Mouse (Mus musculus) adipocyte (in vitro differentiated cells): ENCODE results near the gene Hoxd4.

Experiments used
- DNase-seq: peaks from one replicate; pipeline ENCODE4 v3.0.0-alpha.2; 2016; ENCODE audit warnings: low spot score

Hoxd4 gene

DNA sequence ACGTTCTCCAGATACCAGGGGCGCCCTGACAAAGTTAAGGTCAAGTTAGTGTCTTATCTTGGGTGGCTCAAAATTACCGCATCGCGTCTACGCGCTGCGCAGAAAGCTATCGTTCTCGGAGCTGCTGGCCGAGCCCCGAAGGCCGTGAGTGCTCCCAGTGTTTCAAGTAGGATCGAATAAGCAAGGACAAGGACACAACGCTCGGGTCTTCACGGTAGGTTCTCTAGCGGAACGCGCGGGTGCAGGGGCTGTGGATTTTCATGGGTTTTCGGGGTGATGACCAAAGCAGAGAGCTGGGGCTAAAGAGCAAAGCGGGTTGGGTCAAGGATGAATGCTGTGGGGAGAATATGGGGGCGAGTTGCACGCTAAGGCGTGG, 32.1 kb upstream of the Hoxd4 start:
- no peak for DNase-seq

- DNase-seq, result no peak
Measured at GRCm38 (mm10) chr2:74679980-74680379, 31.7 kb upstream of the Hoxd4 start.

DNA sequence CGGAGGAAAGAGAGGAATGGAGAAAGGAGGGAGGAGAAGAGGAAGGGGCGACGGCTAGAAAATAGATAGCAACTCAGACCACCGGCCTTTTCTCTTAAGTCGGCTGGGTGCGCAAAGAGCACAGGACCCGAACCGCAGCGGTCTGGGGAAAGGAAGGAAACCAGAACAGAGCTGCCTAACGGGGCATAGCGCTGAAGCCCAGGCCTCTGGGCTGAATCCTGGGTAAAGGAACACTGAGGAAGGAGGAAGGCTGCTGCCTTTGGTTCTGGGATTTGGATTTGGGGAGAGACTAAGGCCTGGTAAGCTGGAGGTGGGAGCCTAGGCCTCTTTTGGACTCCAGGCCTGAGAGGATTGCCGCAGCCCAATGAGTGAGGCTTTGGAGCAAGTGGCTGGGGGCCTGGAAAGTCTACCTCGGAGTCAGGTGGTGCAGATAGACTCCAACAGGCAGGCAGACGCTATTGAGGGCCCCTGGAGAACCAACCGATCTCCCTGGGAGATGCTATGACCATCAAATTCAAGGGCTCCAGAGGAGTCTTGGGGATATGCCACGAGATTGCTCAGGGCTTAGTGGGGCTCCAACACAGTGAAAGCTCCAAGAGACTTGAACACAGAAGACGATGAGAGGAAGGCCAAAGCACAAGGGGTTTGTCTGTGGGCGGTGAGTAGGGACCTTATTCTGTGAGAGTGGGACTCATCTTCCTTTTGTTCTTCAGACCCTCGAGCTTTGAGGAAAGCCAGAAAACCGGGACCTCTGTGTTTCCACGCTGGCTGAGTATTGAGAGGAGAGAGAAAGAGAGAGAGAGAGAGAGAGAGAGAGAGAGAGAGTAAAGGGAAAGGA, 30.9 kb upstream of the Hoxd4 start:
- no peak for DNase-seq

DNA sequence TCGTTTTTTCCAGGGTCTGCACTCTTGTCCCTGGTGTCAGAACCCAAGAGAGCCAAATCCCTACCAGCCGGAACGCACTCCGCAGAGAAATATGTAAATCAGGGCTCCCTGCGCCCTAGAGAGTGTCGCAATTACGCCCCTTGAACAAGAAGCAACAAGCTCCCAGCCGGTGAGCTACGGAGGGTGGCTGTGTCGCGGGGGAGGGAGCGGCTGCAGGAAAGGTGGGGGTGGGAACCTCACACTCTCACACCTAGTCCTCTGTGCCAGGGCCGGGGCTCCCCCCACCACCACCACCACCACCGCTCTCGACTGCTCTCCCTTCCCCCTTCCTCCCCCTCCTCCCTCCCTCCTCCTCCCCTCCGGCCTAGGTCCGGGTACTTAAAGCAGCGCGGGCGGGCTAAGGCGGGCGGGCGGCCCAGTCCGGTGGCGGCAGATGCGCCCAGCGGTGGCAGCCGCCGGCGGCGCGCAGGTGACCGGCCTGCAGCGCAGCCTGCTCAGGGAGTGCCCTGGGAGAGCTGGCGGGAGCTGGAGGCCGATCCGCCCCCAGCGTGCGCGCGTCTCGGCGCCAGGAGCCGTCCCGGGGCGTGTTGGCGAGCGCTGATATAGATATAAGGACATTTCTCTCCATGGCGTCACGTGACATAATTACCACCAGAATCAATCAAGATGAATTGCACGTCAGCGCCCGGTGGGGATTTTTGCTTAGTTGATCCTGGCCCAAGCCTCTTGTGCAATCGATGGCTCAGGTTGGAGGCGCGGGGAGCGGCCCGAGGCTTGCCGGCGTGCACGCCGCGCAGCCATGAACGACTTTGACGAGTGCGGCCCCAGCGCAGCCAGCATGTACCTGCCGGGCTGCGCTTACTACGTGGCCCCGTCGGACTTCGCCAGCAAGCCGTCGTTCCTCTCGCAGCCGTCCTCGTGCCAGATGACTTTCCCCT, 29.9 kb upstream of the Hoxd4 start:
- no peak for DNase-seq

DNA sequence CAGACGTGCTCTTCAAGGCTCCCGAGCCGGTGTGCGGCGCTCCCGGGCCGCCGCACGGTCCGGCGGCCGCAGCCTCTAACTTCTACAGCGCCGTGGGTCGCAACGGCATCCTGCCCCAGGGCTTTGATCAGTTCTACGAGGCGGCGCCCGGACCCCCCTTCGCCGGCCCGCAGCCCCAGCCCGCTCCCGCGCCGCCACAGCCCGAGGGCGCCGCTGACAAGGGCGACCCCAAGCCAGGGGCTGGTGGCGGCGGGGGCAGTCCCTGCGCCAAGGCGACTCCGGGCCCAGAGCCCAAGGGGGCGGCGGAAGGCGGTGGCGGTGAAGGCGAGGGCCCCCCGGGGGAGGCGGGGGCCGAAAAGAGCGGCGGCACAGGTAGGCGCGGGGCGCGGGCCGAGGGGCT, 28.9 kb upstream of the Hoxd4 start:
- DNase-seq, result no peak

DNA sequence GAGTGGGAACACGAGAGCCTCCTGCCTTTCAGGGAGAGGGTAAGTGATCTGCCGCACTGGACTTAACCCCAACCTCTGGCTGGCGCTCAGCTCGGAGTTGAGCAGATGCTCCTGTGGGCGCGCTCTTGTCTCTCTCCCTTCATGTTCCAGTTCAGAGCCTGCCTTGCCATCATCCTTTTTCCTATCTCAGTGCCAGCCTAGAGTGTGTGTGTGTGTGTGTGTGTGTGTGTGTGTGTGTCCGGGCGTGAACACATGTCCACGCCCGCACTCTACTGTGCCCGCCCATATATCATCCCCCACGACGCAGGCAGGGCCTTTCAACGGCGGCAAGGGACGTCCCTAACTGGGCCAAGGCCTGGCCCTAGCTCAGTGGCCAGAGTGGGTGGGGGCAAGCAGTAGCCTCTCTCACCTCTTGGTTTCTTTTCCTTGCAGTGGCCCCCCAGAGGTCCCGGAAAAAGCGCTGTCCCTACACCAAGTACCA, 28.2 kb upstream of the Hoxd4 start:
- no peak for DNase-seq

- no peak for DNase-seq
Measured at GRCm38 (mm10) chr2:74684106-74684505, 27.6 kb upstream of the Hoxd4 start.

DNA sequence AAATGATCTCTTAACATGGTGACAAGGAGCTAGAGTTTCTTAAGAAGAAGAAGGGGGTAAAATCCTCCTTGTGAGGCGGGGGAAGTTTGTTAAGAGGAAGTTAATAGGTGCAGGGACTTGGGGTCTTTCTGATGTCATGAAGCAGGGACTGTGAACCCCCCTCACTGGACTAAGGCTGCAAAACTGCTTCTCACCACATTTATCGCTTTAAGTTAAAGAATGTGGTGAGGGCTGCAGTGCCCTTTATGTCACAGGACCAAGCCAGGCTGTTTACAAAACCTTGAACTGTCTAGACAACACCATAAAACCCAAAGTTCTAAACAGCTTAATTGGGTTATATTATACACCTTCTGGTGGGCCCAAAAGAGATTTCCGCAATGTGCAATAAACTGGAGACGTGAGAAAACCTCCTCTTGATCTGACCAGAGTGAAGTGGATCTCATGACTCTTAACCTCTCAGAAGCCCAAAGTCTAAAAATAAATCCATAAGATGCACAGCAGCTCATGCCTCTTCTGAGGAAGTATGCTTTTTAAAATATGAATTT, 26.6 kb upstream of the Hoxd4 start:
- DNase-seq, result no peak

GRCm38 (mm10) chr2:74686301-74686987, 25.3 kb upstream of the Hoxd4 start:
- peak; percentile 82 for DNase-seq

GRCm38 (mm10) chr2:74686988-74687697, 24.6 kb upstream of the Hoxd4 start:
- no peak for DNase-seq

GRCm38 (mm10) chr2:74687698-74688555, 23.8 kb upstream of the Hoxd4 start:
- no peak for DNase-seq

DNA sequence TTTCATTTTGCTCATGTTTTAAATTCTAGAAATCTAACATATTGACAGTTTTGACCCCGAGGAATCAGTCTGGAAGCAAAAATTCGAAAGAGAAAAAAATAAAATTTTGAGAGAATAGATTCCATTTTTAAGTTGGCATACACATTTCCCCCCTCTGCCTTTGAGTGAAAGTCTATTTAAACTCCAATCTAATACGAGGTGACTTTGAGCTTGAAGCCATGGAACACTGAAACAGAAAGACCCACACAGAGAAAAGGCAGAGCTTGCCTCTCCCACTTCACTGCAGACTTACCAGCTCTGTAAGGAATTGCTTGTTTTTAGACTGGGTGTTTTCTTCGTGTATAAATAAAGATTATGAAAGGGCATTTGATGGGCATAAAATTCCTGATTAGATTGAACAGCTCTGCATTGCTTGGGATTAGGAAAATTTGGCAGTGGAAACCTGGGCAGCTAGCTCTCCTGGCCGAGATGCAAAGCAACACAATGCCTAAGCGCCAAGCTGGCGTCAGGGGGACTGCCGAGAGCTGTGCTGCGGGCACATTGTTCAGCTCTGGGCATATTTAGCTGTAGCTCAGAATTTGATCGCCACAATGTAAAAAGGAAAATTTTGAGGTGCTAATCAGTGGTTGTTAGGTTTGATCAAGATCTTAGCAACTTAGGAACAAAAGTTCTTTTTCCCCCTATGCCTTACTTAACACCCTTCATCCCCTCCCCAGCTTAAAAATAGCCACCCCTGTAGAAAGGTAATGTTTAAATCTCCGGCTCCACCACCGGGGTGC, 22.7 kb upstream of the Hoxd4 start:
- no peak for DNase-seq

DNA sequence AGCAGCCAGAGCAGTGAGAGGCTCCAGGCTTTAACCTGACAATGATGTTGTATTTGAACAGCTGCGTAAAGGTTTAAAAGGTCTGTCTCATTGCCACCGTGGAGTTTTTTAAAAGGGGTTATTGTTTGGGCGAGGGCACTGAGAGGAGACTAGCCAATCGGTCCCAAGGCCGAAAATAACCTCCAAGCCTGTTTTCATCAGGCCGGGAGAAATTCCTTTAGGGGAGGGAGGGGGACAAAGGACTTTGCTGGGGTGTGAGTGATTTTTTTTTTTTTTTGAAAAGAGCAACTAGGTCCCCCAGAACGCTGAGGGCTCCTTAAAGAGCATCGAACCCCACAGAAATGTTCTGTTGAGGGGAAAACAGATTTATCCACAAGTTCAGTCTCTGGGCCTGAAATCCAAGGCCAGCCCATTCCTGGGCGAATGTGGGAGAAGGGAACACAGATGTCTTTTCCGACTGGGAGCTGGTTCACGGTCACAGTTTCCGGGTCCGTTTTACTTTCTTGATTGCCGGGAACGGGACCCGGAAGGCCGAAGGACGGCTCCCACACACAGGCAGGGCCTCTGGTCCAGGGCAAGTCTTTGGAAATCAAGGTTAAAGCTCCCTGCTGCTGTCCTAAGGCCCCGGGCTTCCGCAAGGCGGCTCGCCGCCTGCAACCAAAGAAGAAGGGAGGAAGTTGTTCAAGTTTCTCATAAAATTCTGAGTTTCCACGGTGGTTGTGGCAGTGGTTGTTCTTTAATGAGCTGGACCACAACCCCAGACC, 22.0 kb upstream of the Hoxd4 start:
- no peak for DNase-seq

DNA sequence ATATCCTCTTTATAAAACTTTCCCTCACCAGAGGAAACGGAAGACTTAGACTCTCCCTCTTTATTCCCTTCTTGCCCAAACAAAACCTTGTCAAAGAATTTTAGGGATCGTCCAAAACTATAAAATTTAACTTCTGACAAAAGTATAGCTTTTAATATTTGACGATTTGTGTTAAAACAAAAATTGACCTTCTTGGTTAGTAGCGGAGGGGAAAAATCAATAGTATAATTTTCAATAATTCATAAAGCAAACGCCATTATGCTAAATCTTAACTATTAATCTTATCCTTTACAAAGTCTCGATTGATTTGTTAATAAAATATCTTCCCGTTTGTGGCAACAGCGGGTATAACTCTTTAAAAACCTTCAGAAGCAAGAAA, 21.4 kb upstream of the Hoxd4 start:
- no peak for DNase-seq

DNA sequence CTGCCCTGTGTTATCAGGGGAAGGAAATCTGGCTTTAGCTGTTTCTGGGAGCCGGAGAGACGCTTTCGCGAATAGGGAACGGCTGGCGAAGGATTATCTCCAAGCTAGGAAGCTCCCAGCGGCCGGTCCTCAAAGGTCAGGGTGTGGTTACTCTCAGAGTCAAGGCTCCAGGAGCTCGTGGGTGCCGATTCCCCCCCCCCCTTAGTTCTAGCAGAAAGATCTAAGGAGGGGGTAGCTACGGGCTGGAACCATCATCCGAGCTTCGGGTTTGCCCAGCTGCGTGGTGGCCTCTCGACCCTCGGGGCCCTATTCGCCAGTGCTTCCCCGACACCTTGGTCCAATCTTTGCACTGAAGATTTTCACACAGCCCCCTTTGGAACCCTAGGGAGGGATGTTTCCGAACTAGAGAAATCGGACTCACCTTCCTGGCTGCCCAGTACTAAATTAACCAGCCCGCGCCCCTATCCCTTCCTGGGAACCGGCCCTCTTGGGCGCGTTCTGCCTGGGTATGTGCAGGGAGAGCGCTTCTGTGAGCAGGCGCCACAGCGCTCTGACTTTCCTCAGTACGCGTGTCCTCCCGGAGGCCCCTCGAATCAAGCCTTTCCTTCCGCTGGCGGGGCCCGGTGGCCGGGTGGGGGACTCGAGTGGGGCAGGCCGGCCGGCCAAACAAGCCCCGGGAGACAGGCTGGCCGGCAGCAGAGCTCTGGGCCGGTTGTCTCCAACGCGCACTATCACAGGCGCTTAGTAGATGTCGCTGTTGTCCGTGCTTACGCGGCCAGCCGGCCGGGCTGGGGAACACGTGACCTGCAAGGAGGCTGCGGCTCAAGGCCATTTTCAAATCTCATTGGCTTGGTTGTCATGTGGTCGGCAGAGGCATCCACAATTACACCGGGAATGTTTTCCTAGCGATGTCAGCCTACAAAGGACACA, 20.4 kb upstream of the Hoxd4 start, which contains the start of gene Hoxd10:
Hoxd10 (plus strand) TSS at position 903 of the 930 bp plus-strand sequence.
- DNase-seq, result peak; percentile 55

- no peak for DNase-seq
Measured at GRCm38 (mm10) chr2:74691995-74692807, 19.5 kb upstream of the Hoxd4 start.
